Mouse (Mus musculus): ENCODE data around the gene Gm37240. TPM values are rescaled to one million over a fixed set of nuclear protein-coding genes. Genes with fewer than 3 reads are reported as not detected.

The Gm37240 gene
- polyA plus RNA-seq, 1 experiment from 2014 or later: 11.4 TPM

DNA sequence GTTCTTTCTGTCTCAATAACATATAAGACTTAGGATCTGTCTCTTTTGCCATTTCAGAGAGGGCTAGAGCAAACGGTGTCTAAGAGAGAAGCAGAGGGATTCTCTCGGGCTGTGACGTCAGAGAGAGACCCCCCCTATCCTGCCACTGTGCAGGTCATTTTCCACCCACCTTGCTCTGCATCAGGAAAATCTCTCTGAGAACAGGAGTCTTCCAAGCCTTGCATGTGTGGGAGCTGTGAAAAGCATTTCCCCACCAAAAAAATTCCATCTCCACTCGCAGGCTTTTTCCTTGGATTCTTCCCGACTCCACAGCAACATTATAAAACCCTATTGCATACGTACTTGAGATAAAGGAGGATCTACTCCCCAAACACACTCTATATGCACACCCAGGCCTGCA, 572.4 kb downstream of the Gm37240 start:
- H3K27ac ChIP-seq (ENCODE audit: low read length): no peak overlapping the region
- ATAC-seq (ENCODE audit: insufficient read depth, low FRiP score): no peak
- WGBS: 77% methylated on average over 6 of the region's 6 CpGs

DNA sequence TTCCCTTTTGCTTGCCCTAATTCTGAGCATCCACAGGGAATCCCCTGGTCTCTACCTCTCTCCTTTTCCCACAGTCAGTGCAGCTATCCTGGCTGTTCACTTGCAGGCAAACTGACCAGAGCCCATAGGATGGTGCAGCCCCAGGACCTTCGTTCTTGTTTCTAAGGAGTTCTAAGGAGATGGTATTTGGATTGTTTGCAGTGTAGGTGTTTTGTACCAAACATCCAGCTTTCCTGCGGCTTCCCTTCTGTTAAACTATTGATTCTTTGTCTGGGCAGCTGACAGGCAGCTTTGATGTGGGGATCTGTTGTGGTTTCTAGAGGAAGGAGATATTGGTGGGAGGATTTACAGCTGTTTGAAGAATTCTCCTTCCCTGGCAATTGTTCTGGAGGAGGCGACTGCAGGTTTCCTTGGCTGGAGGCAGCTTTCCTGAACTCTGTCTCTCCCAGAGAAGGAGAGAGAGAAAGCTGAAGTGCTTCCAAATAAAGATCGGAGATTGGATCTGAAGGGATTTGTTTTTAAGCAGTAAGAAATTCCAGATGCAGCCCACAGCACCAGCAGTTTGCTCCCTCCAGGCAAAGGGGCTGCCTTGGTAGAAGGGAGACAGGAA, 573.6 kb downstream of the Gm37240 start:
- no peaks in the 10 kb centered on the region for H3K9me3 ChIP-seq (replicated peaks; ENCODE audit: control insufficient read depth, low read length)
- no peak for ATAC-seq (ENCODE audit: insufficient read depth, low FRiP score)
- H3K4me3 ChIP-seq (replicated peaks; ENCODE audit: low read length): no peak overlapping the region
- H3K36me3 ChIP-seq (ENCODE audit: control insufficient read depth, insufficient read depth, low read length): no peaks in the 10 kb centered on the region
- no peaks in the 10 kb centered on the region for H3K27me3 ChIP-seq (ENCODE audit: control insufficient read depth, insufficient read depth, low read length)
- peak overlapping the region; percentile 19; the same call in 1 of the 2 replicates for H3K4me2 ChIP-seq (ENCODE audit: low read depth, low read length)
- no peak overlapping the region for H3K27ac ChIP-seq (ENCODE audit: low read length)
- H3K4me1 ChIP-seq (ENCODE audit: control insufficient read depth, insufficient read depth, low read length): 0 out of 2 replicates have a peak, but pooled peaks cover 5% of the 10 kb centered on the region
- H3K9ac ChIP-seq (ENCODE audit: low read length): no peak overlapping the region
- 16% methylated on average over 4 of the region's 4 CpGs for WGBS

More for the DNA sequence above, 572.4 kb downstream of the Gm37240 start:
- H3K4me3 ChIP-seq (replicated peaks; ENCODE audit: low read length): no peak overlapping the region
- H3K4me1 ChIP-seq (ENCODE audit: control insufficient read depth, insufficient read depth, low read length): 0 out of 2 replicates have a peak, but pooled peaks cover 5% of the 10 kb centered on the region
- no peak overlapping the region for H3K4me2 ChIP-seq (ENCODE audit: low read depth, low read length)
- H3K9me3 ChIP-seq (replicated peaks; ENCODE audit: control insufficient read depth, low read length): no peaks in the 10 kb centered on the region
- H3K36me3 ChIP-seq (ENCODE audit: control insufficient read depth, insufficient read depth, low read length): no peaks in the 10 kb centered on the region
- no peaks in the 10 kb centered on the region for H3K27me3 ChIP-seq (ENCODE audit: control insufficient read depth, insufficient read depth, low read length)
- no peak overlapping the region for H3K9ac ChIP-seq (ENCODE audit: low read length)

DNA sequence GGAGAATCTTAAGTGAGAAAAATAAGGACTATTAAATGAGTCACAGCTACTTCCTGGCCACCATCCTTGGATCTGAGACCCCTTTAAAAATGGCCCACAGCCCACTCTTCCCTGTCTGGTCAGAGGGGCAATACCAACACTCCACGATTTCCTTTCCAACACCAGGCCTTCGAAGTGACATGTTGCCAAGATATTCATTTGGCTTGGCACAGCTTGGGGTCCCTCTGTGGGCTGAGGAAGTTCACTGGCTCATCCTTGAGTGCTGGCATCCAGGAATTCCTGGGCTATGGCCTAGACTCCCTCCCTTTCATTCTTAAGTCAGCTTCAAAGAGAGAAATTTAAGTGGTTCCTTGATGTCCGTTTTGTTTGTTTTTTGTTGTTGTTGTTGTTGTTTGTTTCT, 576.1 kb downstream of the Gm37240 start:
- H3K9ac ChIP-seq (ENCODE audit: low read length): no peak overlapping the region
- no peak for ATAC-seq (ENCODE audit: insufficient read depth, low FRiP score)
- no peak overlapping the region for H3K4me2 ChIP-seq (ENCODE audit: low read depth, low read length)
- no peak overlapping the region for H3K27ac ChIP-seq (ENCODE audit: low read length)
- 95% methylated on average over 3 of the region's 3 CpGs for WGBS
- H3K36me3 ChIP-seq (ENCODE audit: control insufficient read depth, insufficient read depth, low read length): no peaks in the 10 kb centered on the region
- H3K9me3 ChIP-seq (replicated peaks; ENCODE audit: control insufficient read depth, low read length): no peaks in the 10 kb centered on the region
- no peaks in the 10 kb centered on the region for H3K27me3 ChIP-seq (ENCODE audit: control insufficient read depth, insufficient read depth, low read length)
- H3K4me1 ChIP-seq (ENCODE audit: control insufficient read depth, insufficient read depth, low read length): 0 out of 2 replicates have a peak, but pooled peaks cover 5% of the 10 kb centered on the region
- no peak overlapping the region for H3K4me3 ChIP-seq (replicated peaks; ENCODE audit: low read length)

DNA sequence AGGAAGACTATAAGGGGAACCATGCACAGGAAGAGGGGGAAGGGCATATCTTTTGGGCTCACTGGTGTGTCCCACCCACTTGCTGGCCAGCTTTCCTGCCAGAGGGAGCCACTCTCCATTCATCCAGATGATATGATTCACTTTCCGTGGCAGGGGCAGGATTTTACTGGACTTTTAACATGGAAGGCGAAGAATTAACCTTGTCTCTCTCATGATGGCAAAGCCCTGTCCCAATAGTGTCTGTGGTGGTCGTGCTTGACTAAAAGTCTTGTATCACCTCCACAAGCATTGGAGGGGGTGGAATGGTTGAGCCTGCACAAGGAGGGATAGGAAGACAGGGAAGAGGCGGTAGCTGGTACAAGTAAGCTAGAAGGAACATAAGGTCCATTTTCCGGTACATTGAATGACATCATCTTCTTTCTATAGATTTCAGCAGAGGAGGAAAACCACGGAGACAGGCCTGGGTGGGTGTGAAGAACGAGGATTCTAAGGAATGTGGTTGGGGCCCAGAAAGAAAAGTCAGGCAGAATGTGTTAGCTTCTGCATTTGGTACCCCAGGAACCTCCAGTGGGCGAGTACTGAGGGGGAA, 576.8 kb downstream of the Gm37240 start:
- Histone ChIP-seq H3K36me3 (ENCODE audit: control insufficient read depth, insufficient read depth, low read length) (no peaks in the 10 kb centered on the region), H3K27me3 (ENCODE audit: control insufficient read depth, insufficient read depth, low read length) (no peaks in the 10 kb centered on the region), H3K9me3 (replicated peaks; ENCODE audit: control insufficient read depth, low read length) (no peaks in the 10 kb centered on the region), H3K9ac (ENCODE audit: low read length) (no peak overlapping the region), H3K4me2 (ENCODE audit: low read depth, low read length) (no peak overlapping the region), H3K27ac (ENCODE audit: low read length) (no peak overlapping the region), H3K4me3 (replicated peaks; ENCODE audit: low read length) (no peak overlapping the region), H3K4me1 (ENCODE audit: control insufficient read depth, insufficient read depth, low read length) (0 out of 2 replicates have a peak, but pooled peaks cover 5% of the 10 kb centered on the region)
- WGBS: 74% methylated on average over 8 of the region's 8 CpGs
- no peak for ATAC-seq (ENCODE audit: insufficient read depth, low FRiP score)

DNA sequence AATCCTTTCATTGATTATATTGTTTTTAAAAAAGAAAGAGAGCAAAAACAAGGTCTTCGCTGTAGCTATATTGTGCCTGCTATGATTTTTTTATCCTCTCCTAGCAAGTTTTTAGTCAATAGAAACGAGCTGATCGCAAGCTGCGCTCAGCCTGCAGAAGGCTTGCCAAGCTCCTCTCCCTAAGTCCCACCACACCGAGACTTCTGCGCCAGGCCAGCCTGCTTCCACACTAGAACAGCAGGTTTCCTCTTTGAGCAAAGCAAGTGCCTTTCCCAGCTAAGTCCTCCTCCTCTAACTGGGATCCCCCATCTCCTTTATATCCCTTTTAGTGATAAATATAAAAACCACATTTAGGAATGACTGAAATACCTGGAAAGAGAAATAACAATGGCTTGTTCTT, 578.1 kb downstream of the Gm37240 start:
- H3K9ac ChIP-seq (ENCODE audit: low read length): no peak overlapping the region
- no peaks in the 10 kb centered on the region for H3K36me3 ChIP-seq (ENCODE audit: control insufficient read depth, insufficient read depth, low read length)
- no peaks in the 10 kb centered on the region for H3K27me3 ChIP-seq (ENCODE audit: control insufficient read depth, insufficient read depth, low read length)
- no peaks in the 10 kb centered on the region for H3K9me3 ChIP-seq (replicated peaks; ENCODE audit: control insufficient read depth, low read length)
- H3K27ac ChIP-seq (ENCODE audit: low read length): no peak overlapping the region
- H3K4me1 ChIP-seq (ENCODE audit: control insufficient read depth, insufficient read depth, low read length): 0 out of 2 replicates have a peak, but pooled peaks cover 3% of the 10 kb centered on the region
- no peak overlapping the region for H3K4me3 ChIP-seq (replicated peaks; ENCODE audit: low read length)
- ATAC-seq (ENCODE audit: insufficient read depth, low FRiP score): no peak
- WGBS: 83% methylated on average over 6 of the region's 6 CpGs
- H3K4me2 ChIP-seq (ENCODE audit: low read depth, low read length): no peak overlapping the region

DNA sequence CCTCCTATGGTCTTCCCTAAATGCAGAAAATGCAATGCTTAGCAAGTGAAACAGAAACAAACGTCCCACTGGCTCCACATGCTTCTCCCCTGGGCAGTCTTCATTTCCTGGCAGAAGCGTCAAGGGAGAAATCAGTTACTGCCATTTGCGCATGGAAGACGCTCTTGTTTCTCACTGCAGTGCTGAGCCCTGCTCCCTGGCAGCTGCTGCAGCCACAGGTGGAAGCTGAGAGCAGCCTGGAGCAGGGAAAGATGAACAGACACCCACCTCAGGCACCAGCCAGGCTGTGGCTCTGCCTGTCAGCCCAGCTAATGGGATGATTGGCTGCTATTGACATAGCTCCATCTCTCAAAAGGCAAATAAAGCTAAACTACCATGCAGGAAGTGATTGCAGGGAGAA, 578.6 kb downstream of the Gm37240 start:
- H3K36me3 ChIP-seq (ENCODE audit: control insufficient read depth, insufficient read depth, low read length): no peaks in the 10 kb centered on the region
- H3K27ac ChIP-seq (ENCODE audit: low read length): no peak overlapping the region
- H3K27me3 ChIP-seq (ENCODE audit: control insufficient read depth, insufficient read depth, low read length): no peaks in the 10 kb centered on the region
- ATAC-seq (ENCODE audit: insufficient read depth, low FRiP score): no peak
- H3K9me3 ChIP-seq (replicated peaks; ENCODE audit: control insufficient read depth, low read length): no peaks in the 10 kb centered on the region
- 61% methylated on average over 4 of the region's 4 CpGs for WGBS
- no peak overlapping the region for H3K4me3 ChIP-seq (replicated peaks; ENCODE audit: low read length)
- H3K9ac ChIP-seq (ENCODE audit: low read length): no peak overlapping the region
- H3K4me2 ChIP-seq (ENCODE audit: low read depth, low read length): no peak overlapping the region
- H3K4me1 ChIP-seq (ENCODE audit: control insufficient read depth, insufficient read depth, low read length): no peaks in the 10 kb centered on the region

DNA sequence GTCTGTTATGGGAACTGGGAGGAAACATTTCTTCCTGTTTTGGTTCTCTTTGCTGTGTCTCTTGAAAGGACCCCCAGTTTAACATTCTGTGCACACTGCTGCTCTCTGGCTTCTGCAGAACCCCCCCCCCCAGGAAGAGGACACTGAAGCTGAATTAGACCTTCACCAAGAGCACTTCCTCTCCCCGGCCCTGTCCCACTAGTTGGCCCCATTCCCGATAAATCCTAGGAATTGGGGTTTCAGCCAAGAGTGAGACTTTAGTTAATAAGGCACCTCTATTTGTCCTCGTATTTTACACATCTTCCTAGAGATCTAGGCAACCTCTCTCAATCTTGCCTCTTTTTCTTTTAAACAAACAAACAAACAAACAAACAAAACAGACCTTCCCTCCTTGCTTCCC, 585.5 kb downstream of the Gm37240 start:
- no peaks in the 10 kb centered on the region for H3K36me3 ChIP-seq (ENCODE audit: control insufficient read depth, insufficient read depth, low read length)
- no peak overlapping the region for H3K4me2 ChIP-seq (ENCODE audit: low read depth, low read length)
- no peak overlapping the region for H3K9ac ChIP-seq (ENCODE audit: low read length)
- 56% methylated on average over 3 of the region's 3 CpGs for WGBS
- H3K27ac ChIP-seq (ENCODE audit: low read length): no peak overlapping the region
- no peak for ATAC-seq (ENCODE audit: insufficient read depth, low FRiP score)
- H3K4me3 ChIP-seq (replicated peaks; ENCODE audit: low read length): no peak overlapping the region
- no peaks in the 10 kb centered on the region for H3K9me3 ChIP-seq (replicated peaks; ENCODE audit: control insufficient read depth, low read length)
- H3K27me3 ChIP-seq (ENCODE audit: control insufficient read depth, insufficient read depth, low read length): no peaks in the 10 kb centered on the region
- no peaks in the 10 kb centered on the region for H3K4me1 ChIP-seq (ENCODE audit: control insufficient read depth, insufficient read depth, low read length)

DNA sequence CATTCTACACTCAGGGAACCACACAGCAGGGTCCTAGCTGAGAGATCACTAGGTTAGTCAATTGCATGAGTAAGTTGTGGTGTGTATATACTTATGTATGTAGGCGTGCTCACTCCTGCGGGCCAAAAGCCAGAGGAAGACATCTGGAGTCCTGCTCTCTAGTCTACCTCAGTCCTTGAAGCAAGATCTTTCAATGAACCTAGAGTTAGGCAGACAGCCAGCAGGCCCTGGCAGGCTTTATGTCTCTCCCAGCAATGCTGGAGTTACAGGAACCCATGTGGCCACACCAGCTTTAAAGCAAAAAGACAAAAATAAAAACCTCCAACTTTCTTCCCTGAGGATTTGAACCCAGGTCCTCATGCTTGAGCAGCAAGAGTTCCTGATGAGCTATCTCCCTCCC, 586.0 kb downstream of the Gm37240 start:
- Histone ChIP-seq H3K9ac (ENCODE audit: low read length) (no peak overlapping the region), H3K4me3 (replicated peaks; ENCODE audit: low read length) (no peak overlapping the region), H3K27ac (ENCODE audit: low read length) (no peak overlapping the region), H3K36me3 (ENCODE audit: control insufficient read depth, insufficient read depth, low read length) (no peaks in the 10 kb centered on the region), H3K4me2 (ENCODE audit: low read depth, low read length) (no peak overlapping the region), H3K9me3 (replicated peaks; ENCODE audit: control insufficient read depth, low read length) (no peaks in the 10 kb centered on the region), H3K4me1 (ENCODE audit: control insufficient read depth, insufficient read depth, low read length) (no peaks in the 10 kb centered on the region), H3K27me3 (ENCODE audit: control insufficient read depth, insufficient read depth, low read length) (no peaks in the 10 kb centered on the region)
- WGBS: 89% methylated on average over 2 of the region's 2 CpGs
- no peak for ATAC-seq (ENCODE audit: insufficient read depth, low FRiP score)

DNA sequence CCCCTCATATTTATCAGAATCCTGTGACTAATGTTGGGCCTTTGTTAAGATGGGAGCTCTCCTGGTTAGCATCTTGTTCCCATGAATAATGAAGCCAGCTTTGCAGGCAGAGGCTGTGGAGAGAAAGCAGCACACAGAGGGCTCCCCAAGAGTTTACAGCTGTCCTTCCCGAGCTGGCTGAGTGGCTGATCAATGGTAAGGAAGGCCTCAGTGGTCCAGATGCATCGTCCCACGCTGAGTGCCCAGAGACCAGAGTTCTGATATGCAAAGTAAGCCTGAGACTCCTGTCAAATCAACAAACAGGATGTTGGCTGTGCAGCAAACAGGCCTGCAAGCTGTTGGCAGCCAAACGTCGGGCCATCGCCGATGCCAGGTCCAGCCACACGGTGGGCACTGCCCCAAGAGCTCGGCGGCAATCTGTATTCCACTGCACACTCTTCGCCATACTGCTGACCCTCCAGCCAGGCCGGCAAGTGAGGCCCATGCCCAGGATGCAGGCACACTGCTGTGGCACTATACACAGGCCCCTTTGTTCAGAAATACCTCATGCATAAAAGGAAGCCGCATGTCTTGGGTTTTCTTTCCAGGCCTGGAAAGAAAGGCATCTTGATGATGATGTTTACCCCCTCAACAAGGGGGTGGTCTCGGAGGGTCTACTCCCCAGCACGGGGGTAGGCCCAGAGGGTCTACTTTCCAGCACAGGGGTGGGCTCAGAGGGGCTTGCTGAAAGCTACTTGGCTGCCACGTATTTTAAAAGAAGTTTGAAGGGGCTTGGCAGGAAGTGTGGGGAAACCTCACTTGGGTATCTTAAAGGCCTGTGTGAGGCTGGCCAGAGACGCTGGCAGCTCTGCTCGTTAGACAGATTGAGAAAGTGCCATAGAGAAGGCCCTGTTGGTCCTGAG, 587.4 kb downstream of the Gm37240 start:
- no peak overlapping the region for H3K9ac ChIP-seq (ENCODE audit: low read length)
- no peaks in the 10 kb centered on the region for H3K27me3 ChIP-seq (ENCODE audit: control insufficient read depth, insufficient read depth, low read length)
- no peak overlapping the region for H3K27ac ChIP-seq (ENCODE audit: low read length)
- peak; percentile 53 for ATAC-seq (ENCODE audit: insufficient read depth, low FRiP score)
- no peak overlapping the region for H3K4me3 ChIP-seq (replicated peaks; ENCODE audit: low read length)
- H3K4me2 ChIP-seq (ENCODE audit: low read depth, low read length): no peak overlapping the region
- no peaks in the 10 kb centered on the region for H3K9me3 ChIP-seq (replicated peaks; ENCODE audit: control insufficient read depth, low read length)
- H3K36me3 ChIP-seq (ENCODE audit: control insufficient read depth, insufficient read depth, low read length): no peaks in the 10 kb centered on the region
- WGBS: 83% methylated on average over 18 of the region's 18 CpGs
- H3K4me1 ChIP-seq (ENCODE audit: control insufficient read depth, insufficient read depth, low read length): no peaks in the 10 kb centered on the region
